ENCODE assay signal across 9 mouse cellular contexts in genomic region chr3:45681410-45681809, GRCm38 (mm10).
DNase-seq lines count a peak whose midpoint lies in the region; ATAC-seq and TF ChIP-seq lines count a peak whose summit lies in the region.
"Had no signal": no experiment of that assay in that cellular context is flagged by ENCODE, and none has a peak within 500 bp of the region (broad histone marks: within the 10 kb centered on the region; RNA-seq: fewer than 3 reads in every experiment).

No protein-coding gene starts in this region.

- TF ChIP-seq CTCF in ES-Bruce4 (IDR thresholded peaks at IDR 0.05; ENCODE audit: low read depth, low read length): no peak

- no peaks in the 10 kb centered on the region for H3K36me3 ChIP-seq in ES-Bruce4 (ENCODE audit: control insufficient read depth, insufficient read depth, low read length, poor library complexity, severe bottlenecking)
- H3K36me3 ChIP-seq in forebrain, embryonic 11.5 days (ENCODE audit: control insufficient read depth, insufficient read depth, low read length): no peaks in the 10 kb centered on the region
- no peaks in the 10 kb centered on the region for H3K36me3 ChIP-seq in midbrain, embryonic 13.5 days

- no peak for TF ChIP-seq POLR2A in ES-Bruce4 (IDR thresholded peaks at IDR 0.05; ENCODE audit: insufficient read depth, low read length)

- H3K9ac ChIP-seq in ES-Bruce4 (ENCODE audit: low read depth, poor library complexity, severe bottlenecking): no peak overlapping the region
- H3K9ac ChIP-seq in forebrain, embryonic 11.5 days (ENCODE audit: low read length): no peak overlapping the region; the same call in 1 of the 2 replicates
- H3K9ac ChIP-seq in midbrain, embryonic 13.5 days (replicated peaks): no peak overlapping the region

- no peaks in the 10 kb centered on the region; the same call in 1 of the 2 replicates for H3K9me3 ChIP-seq in ES-Bruce4 (replicated peaks; ENCODE audit: control insufficient read depth, insufficient read depth, low read length, poor library complexity, severe bottlenecking)
- no peaks in the 10 kb centered on the region for H3K9me3 ChIP-seq in forebrain, embryonic 11.5 days (ENCODE audit: control insufficient read depth, low read length)
- H3K9me3 ChIP-seq in midbrain, embryonic 13.5 days: no peaks in the 10 kb centered on the region

- H3K4me3 ChIP-seq in ES-Bruce4 (ENCODE audit: low read depth, low read length): no peak overlapping the region
- no peak overlapping the region for H3K4me3 ChIP-seq in forebrain, embryonic 11.5 days (ENCODE audit: low read depth, low read length)
- H3K4me3 ChIP-seq in midbrain, embryonic 13.5 days (replicated peaks): peak overlapping the region; percentile 8

- peak; percentile 69 for ATAC-seq in forebrain, embryonic 11.5 days (replicated peaks; ENCODE audit: low FRiP score)
- peak; percentile 53; the same call in 1 of the 2 replicates for ATAC-seq in midbrain, embryonic 13.5 days

- 2% methylated on average over 12 of the region's 12 CpGs for WGBS in forebrain, embryonic 11.5 days
- WGBS in midbrain, embryonic 13.5 days: under 1% methylated on average over 12 of the region's 12 CpGs

- H3K4me1 ChIP-seq in ES-Bruce4 (ENCODE audit: control insufficient read depth, insufficient read depth, low read length): no peaks in the 10 kb centered on the region
- H3K4me1 ChIP-seq in forebrain, embryonic 11.5 days (replicated peaks; ENCODE audit: control insufficient read depth, insufficient read depth, low read length): no peaks in the 10 kb centered on the region; the same call in 1 of the 2 replicates
- H3K4me1 ChIP-seq in midbrain, embryonic 13.5 days (replicated peaks): peaks cover 9% of the 10 kb centered on the region; the same call in 1 of the 2 replicates

- H3K27ac ChIP-seq in ES-Bruce4 (ENCODE audit: insufficient read depth, low read length): no peak overlapping the region
- no peak overlapping the region for H3K27ac ChIP-seq in forebrain, embryonic 11.5 days (ENCODE audit: low read depth, low read length)
- H3K27ac ChIP-seq in midbrain, embryonic 13.5 days: no peak overlapping the region

- DNase-seq in cerebellum, postnatal 14 days: peak; percentile 1 to 4
- no peak for DNase-seq in cerebellum, adult 11-12 months
- peak; percentile 58 for DNase-seq in forebrain, embryonic 11.5 days (ENCODE audit: low spot score)
- DNase-seq in yolk sac, embryonic 10.5 days (ENCODE audit: low spot score): no peak
- no peak for DNase-seq in kidney, adult 9 months
- no peak for DNase-seq in testis, postnatal 14 days (ENCODE audit: low spot score)
- DNase-seq: kidney, adult 2 months had no signal

- TF ChIP-seq EP300 in ES-Bruce4 (IDR thresholded peaks at IDR 0.05; ENCODE audit: insufficient read depth, low read depth, low read length): 0 out of 2 replicates have a peak, but pooled peaks have one; percentile 9

- H3K27me3 ChIP-seq in ES-Bruce4 (ENCODE audit: control insufficient read depth, insufficient read depth, low read length, poor library complexity, severe bottlenecking): peaks cover 2% of the 10 kb centered on the region; the same call in 1 of the 2 replicates
- no peaks in the 10 kb centered on the region for H3K27me3 ChIP-seq in forebrain, embryonic 11.5 days (ENCODE audit: control insufficient read depth, insufficient read depth, low read length)
- peaks cover 3% of the 10 kb centered on the region; the same call in 1 of the 2 replicates for H3K27me3 ChIP-seq in midbrain, embryonic 13.5 days

- peak overlapping the region; percentile 37; the same call in 1 of the 2 replicates for H3K4me2 ChIP-seq in forebrain, embryonic 11.5 days (ENCODE audit: low read depth, low read length, severe bottlenecking)
- H3K4me2 ChIP-seq in midbrain, embryonic 13.5 days (replicated peaks): peak overlapping the region; percentile 48

Comparison
In these comparisons a context has a peak if more than half of its experiments do, and no peak if none do; other contexts are left out.
1. DNase-seq: peak in cerebellum, postnatal 14 days (2 of 2) and forebrain, embryonic 11.5 days (single experiment); none in cerebellum, adult 11-12 months (single experiment), yolk sac, embryonic 10.5 days (single experiment), kidney, adult 9 months (single experiment) and testis, postnatal 14 days (single experiment).